Mouse (Mus musculus): ENCODE measurements around the gene Hoxd11. TPM values are rescaled to one million over a fixed set of nuclear protein-coding genes. Genes with fewer than 3 reads are reported as not detected.
A peak's percentile ranks its signal among the peaks of the same experiment; 100 is the strongest.

Hoxd11 gene
- polyA plus RNA-seq, 1 experiment from 2014 or later: not detected

- H3K9me3 ChIP-seq (replicated peaks; ENCODE audit: control insufficient read depth, low read length): no peaks in the 10 kb centered on the region
- ATAC-seq (replicated peaks; ENCODE audit: insufficient number of reproducible peaks, low FRiP score, low TSS enrichment): no peak
- H3K4me2 ChIP-seq: no peak overlapping the region
- peaks cover 88% of the 10 kb centered on the region for H3K27me3 ChIP-seq (ENCODE audit: control insufficient read depth, insufficient read depth, low read length)
- WGBS (ENCODE audit: insufficient replicate concordance): 1% methylated on average over 3 of the region's 3 CpGs
- H3K4me1 ChIP-seq (ENCODE audit: control insufficient read depth, insufficient read depth, low read length): peaks cover 10% of the 10 kb centered on the region; the same call in 1 of the 2 replicates
- H3K36me3 ChIP-seq (ENCODE audit: control insufficient read depth, insufficient read depth, low read length): no peaks in the 10 kb centered on the region
- H3K27ac ChIP-seq (ENCODE audit: low read depth, low read length): no peak overlapping the region
- H3K4me3 ChIP-seq (ENCODE audit: low read depth, low read length): no peak overlapping the region
- H3K9ac ChIP-seq (ENCODE audit: low read depth, low read length): no peak overlapping the region
Measured at GRCm38 (mm10) chr2:74669230-74669578, 10.2 kb upstream of the Hoxd11 start.

DNA sequence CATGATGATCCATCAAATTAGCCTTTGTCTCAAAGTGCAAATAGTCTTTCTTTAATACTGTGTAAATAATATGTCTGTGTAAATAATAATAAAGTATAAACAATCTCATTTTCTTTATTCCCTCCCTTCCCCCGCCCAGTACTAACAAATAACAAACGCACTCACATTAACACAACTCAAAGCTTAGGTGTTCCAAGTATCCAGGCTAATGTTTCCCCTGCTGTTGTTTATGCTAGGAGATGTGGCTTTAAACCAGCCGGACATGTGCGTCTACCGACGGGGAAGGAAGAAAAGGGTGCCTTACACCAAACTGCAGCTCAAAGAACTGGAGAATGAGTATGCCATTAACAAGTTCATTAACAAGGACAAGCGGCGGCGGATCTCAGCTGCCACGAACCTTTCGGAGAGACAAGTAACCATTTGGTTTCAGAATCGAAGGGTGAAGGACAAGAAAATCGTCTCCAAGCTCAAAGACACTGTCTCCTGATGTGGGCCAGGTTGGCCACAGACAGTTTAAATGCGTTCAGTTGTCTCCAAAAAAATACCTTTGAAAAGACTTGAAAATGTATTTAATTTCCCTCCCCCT, 9.6 kb upstream of the Hoxd11 start:
- Histone ChIP-seq H3K4me2 (no peak overlapping the region), H3K36me3 (ENCODE audit: control insufficient read depth, insufficient read depth, low read length) (no peaks in the 10 kb centered on the region), H3K27ac (ENCODE audit: low read depth, low read length) (no peak overlapping the region), H3K9ac (ENCODE audit: low read depth, low read length) (no peak overlapping the region), H3K9me3 (replicated peaks; ENCODE audit: control insufficient read depth, low read length) (no peaks in the 10 kb centered on the region), H3K4me1 (ENCODE audit: control insufficient read depth, insufficient read depth, low read length) (peaks cover 10% of the 10 kb centered on the region; the same call in 1 of the 2 replicates), H3K27me3 (ENCODE audit: control insufficient read depth, insufficient read depth, low read length) (peaks cover 88% of the 10 kb centered on the region), H3K4me3 (ENCODE audit: low read depth, low read length) (no peak overlapping the region)
- no peak for ATAC-seq (replicated peaks; ENCODE audit: insufficient number of reproducible peaks, low FRiP score, low TSS enrichment)
- WGBS (ENCODE audit: insufficient replicate concordance): 1% methylated on average over 14 of the region's 14 CpGs

- Histone ChIP-seq H3K36me3 (ENCODE audit: control insufficient read depth, insufficient read depth, low read length) (no peaks in the 10 kb centered on the region), H3K4me3 (ENCODE audit: low read depth, low read length) (no peak overlapping the region), H3K27ac (ENCODE audit: low read depth, low read length) (no peak overlapping the region), H3K4me1 (ENCODE audit: control insufficient read depth, insufficient read depth, low read length) (peaks cover 10% of the 10 kb centered on the region; the same call in 1 of the 2 replicates), H3K4me2 (no peak overlapping the region), H3K9ac (ENCODE audit: low read depth, low read length) (no peak overlapping the region), H3K27me3 (ENCODE audit: control insufficient read depth, insufficient read depth, low read length) (peaks cover 91% of the 10 kb centered on the region), H3K9me3 (replicated peaks; ENCODE audit: control insufficient read depth, low read length) (no peaks in the 10 kb centered on the region)
- WGBS (ENCODE audit: insufficient replicate concordance): 3% methylated on average over 3 of the region's 3 CpGs
- ATAC-seq (replicated peaks; ENCODE audit: insufficient number of reproducible peaks, low FRiP score, low TSS enrichment): no peak
Measured at GRCm38 (mm10) chr2:74670632-74671188, 8.6 kb upstream of the Hoxd11 start.

GRCm38 (mm10) chr2:74671847-74672246, 7.5 kb upstream of the Hoxd11 start:
- H3K4me3 ChIP-seq (ENCODE audit: low read depth, low read length): no peak overlapping the region
- H3K36me3 ChIP-seq (ENCODE audit: control insufficient read depth, insufficient read depth, low read length): no peaks in the 10 kb centered on the region
- ATAC-seq (replicated peaks; ENCODE audit: insufficient number of reproducible peaks, low FRiP score, low TSS enrichment): no peak
- no peak overlapping the region for H3K9ac ChIP-seq (ENCODE audit: low read depth, low read length)
- no peaks in the 10 kb centered on the region for H3K9me3 ChIP-seq (replicated peaks; ENCODE audit: control insufficient read depth, low read length)
- 5% methylated on average over 5 of the region's 5 CpGs for whole genome bisulfite sequencing (ENCODE audit: insufficient replicate concordance)
- no peak overlapping the region for H3K27ac ChIP-seq (ENCODE audit: low read depth, low read length)
- H3K4me2 ChIP-seq: no peak overlapping the region
- peaks cover 93% of the 10 kb centered on the region for H3K27me3 ChIP-seq (ENCODE audit: control insufficient read depth, insufficient read depth, low read length)
- peaks cover 10% of the 10 kb centered on the region; the same call in 1 of the 2 replicates for H3K4me1 ChIP-seq (ENCODE audit: control insufficient read depth, insufficient read depth, low read length)

- 1% methylated on average over 40 of the region's 40 CpGs for WGBS (ENCODE audit: insufficient replicate concordance)
- Histone ChIP-seq H3K9ac (ENCODE audit: low read depth, low read length) (no peak overlapping the region), H3K4me2 (peak overlapping the region; percentile 69), H3K27me3 (ENCODE audit: control insufficient read depth, insufficient read depth, low read length) (peaks cover 93% of the 10 kb centered on the region), H3K27ac (ENCODE audit: low read depth, low read length) (no peak overlapping the region), H3K4me3 (ENCODE audit: low read depth, low read length) (peak overlapping the region; percentile 31), H3K9me3 (replicated peaks; ENCODE audit: control insufficient read depth, low read length) (no peaks in the 10 kb centered on the region), H3K4me1 (ENCODE audit: control insufficient read depth, insufficient read depth, low read length) (peaks cover 10% of the 10 kb centered on the region; the same call in 1 of the 2 replicates), H3K36me3 (ENCODE audit: control insufficient read depth, insufficient read depth, low read length) (no peaks in the 10 kb centered on the region)
- no peak for ATAC-seq (replicated peaks; ENCODE audit: insufficient number of reproducible peaks, low FRiP score, low TSS enrichment)
Measured at GRCm38 (mm10) chr2:74672481-74673362, 6.6 kb upstream of the Hoxd11 start.

GRCm38 (mm10) chr2:74673835-74674425, 5.4 kb upstream of the Hoxd11 start:
- Histone ChIP-seq H3K4me1 (ENCODE audit: control insufficient read depth, insufficient read depth, low read length) (no peaks in the 10 kb centered on the region), H3K4me2 (no peak overlapping the region), H3K9ac (ENCODE audit: low read depth, low read length) (no peak overlapping the region), H3K36me3 (ENCODE audit: control insufficient read depth, insufficient read depth, low read length) (no peaks in the 10 kb centered on the region), H3K27me3 (ENCODE audit: control insufficient read depth, insufficient read depth, low read length) (peaks cover 91% of the 10 kb centered on the region), H3K27ac (ENCODE audit: low read depth, low read length) (no peak overlapping the region), H3K9me3 (replicated peaks; ENCODE audit: control insufficient read depth, low read length) (no peaks in the 10 kb centered on the region), H3K4me3 (ENCODE audit: low read depth, low read length) (no peak overlapping the region)
- WGBS (ENCODE audit: insufficient replicate concordance): 4% methylated on average over 24 of the region's 24 CpGs
- ATAC-seq (replicated peaks; ENCODE audit: insufficient number of reproducible peaks, low FRiP score, low TSS enrichment): no peak

GRCm38 (mm10) chr2:74674881-74675665, 4.3 kb upstream of the Hoxd11 start, which contains the start of gene Hoxd12:
Gene Hoxd12, plus strand, starts transcription at chr2:74675013.
- Histone ChIP-seq H3K4me3 (ENCODE audit: low read depth, low read length) (no peak within 1 kb of the TSS), H3K4me1 (ENCODE audit: control insufficient read depth, insufficient read depth, low read length) (no peaks in the 10 kb centered on the region), H3K27ac (ENCODE audit: low read depth, low read length) (no peak within 1 kb of the TSS), H3K4me2 (no peak within 1 kb of the TSS), H3K9me3 (replicated peaks; ENCODE audit: control insufficient read depth, low read length) (no peaks in the 10 kb centered on the region), H3K36me3 (ENCODE audit: control insufficient read depth, insufficient read depth, low read length) (no peaks in the 10 kb centered on the region), H3K9ac (ENCODE audit: low read depth, low read length) (no peak within 1 kb of the TSS), H3K27me3 (ENCODE audit: control insufficient read depth, insufficient read depth, low read length) (peaks cover 93% of the 10 kb centered on the region)
- ATAC-seq (replicated peaks; ENCODE audit: insufficient number of reproducible peaks, low FRiP score, low TSS enrichment): no peak
- WGBS (ENCODE audit: insufficient replicate concordance): 2% methylated on average over 47 of the region's 47 CpGs

Data from heart, embryonic 11.5 days (tissue).